Comparison of ENCODE assay signal across 8 mouse cellular contexts in the genomic region with DNA sequence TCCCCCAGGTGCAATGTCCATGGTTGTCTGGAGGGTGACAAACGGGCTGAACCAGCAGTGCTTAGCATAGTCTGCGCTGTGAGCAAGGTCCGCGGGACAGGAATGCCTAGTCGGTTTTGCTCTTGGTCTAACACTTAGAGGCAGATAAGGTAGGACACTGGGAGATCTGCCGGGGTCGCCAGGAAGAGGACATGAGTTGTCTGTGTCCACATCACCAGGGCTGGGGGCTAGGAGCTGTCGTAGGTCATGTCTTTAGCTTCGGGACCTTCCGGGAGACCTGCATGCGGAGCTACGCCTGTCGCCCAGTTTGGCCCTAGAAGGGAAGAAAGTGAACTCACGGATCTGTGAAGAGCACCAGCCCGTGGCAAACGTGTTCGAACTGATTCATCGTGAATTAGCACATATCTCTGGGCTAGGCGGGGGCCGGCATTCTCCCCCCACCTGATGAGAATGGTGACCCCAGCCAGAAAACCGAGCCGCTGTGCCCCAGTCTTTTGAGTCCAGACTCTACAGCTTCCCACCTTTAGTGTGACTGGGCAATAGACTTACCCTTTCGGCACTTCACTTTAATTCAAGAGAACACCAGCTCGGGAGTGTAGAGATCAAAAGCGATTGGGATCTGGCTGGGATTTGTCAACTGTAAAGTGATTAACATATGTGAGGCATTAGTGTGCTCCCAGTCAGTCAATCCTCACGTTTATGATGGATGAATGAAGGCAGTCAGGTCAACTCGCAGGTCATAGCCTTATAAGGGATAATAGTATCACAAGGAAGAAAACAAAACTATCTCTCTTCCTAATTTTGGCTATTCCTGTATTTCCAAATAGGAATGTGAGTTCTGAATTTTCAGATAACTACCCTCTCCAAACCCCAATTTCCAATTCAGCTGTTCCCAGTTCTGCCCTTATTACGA. TPM values are rescaled to one million over a fixed set of nuclear protein-coding genes. Genes with fewer than 3 reads are reported as not detected.
A peak's percentile ranks its signal among the peaks of the same experiment; 100 is the strongest.
DNase-seq lines count a peak whose midpoint lies in the region; ATAC-seq and TF ChIP-seq lines count a peak whose summit lies in the region.

No protein-coding gene starts in this region.

- 4% methylated on average over 28 of the region's 28 CpGs for whole genome bisulfite sequencing in lung, embryonic 14.5 days
- WGBS in heart, embryonic 16.5 days: 8% methylated on average over 28 of the region's 28 CpGs
- WGBS in limb, embryonic 11.5 days: 3% methylated on average over 28 of the region's 28 CpGs
- WGBS in small intestine, adult 2 months: 13% methylated on average over 28 of the region's 28 CpGs

- H3K4me1 ChIP-seq in lung, embryonic 14.5 days (ENCODE audit: insufficient read depth): peaks cover 32% of the 10 kb centered on the region; the same call in 1 of the 2 replicates
- H3K4me1 ChIP-seq in heart, embryonic 16.5 days (ENCODE audit: control insufficient read depth, insufficient read depth, low read length): peaks cover 47% of the 10 kb centered on the region
- peaks cover 10% of the 10 kb centered on the region for H3K4me1 ChIP-seq in limb, embryonic 11.5 days (ENCODE audit: control insufficient read depth, insufficient read depth, low read length)
- peaks cover 24% of the 10 kb centered on the region for H3K4me1 ChIP-seq in small intestine, adult 2 months (ENCODE audit: control insufficient read depth, insufficient read depth, insufficient read length, low read length)

- TF ChIP-seq CTCF in lung, embryonic 14.5 days (IDR thresholded peaks at IDR 0.05; ENCODE audit: low read depth): no peak
- no peak for TF ChIP-seq CTCF in small intestine, adult 2 months (IDR thresholded peaks at IDR 0.05; ENCODE audit: extremely low read depth, insufficient read length, insufficient replicate concordance, low read depth, low read length)

- peaks cover 43% of the 10 kb centered on the region for H3K27me3 ChIP-seq in lung, embryonic 14.5 days (ENCODE audit: insufficient read depth, low read length)
- no peaks in the 10 kb centered on the region; the same call in none of the 2 replicates for H3K27me3 ChIP-seq in heart, embryonic 16.5 days (ENCODE audit: control insufficient read depth, insufficient read depth, low read length)
- H3K27me3 ChIP-seq in limb, embryonic 11.5 days (ENCODE audit: control insufficient read depth, insufficient read depth, low read length): peaks cover 50% of the 10 kb centered on the region
- H3K27me3 ChIP-seq in small intestine, adult 2 months (ENCODE audit: control insufficient read depth, insufficient read depth, low read length): peaks cover 15% of the 10 kb centered on the region

- H3K4me3 ChIP-seq in lung, embryonic 14.5 days (ENCODE audit: low read depth, low read length): peak overlapping the region; percentile 50
- peak overlapping the region; percentile 62 for H3K4me3 ChIP-seq in heart, embryonic 16.5 days (ENCODE audit: low read length)
- no peak overlapping the region; the same call in 1 of the 2 replicates for H3K4me3 ChIP-seq in limb, embryonic 11.5 days (ENCODE audit: low read depth, low read length)
- H3K4me3 ChIP-seq in small intestine, adult 2 months (ENCODE audit: low read depth, low read length): peak overlapping the region; percentile 51

- peak; percentile 28 for DNase-seq in lung, embryonic 14.5 days
- DNase-seq in lung, postnatal 14 days: no peak
- peak; percentile 50 for DNase-seq in limb, embryonic 11.5 days (ENCODE audit: low spot score)
- DNase-seq in left cerebral cortex, adult 18-20 months (ENCODE audit: low spot score in 2 of 2): no peak
- no peak for DNase-seq in spleen, postnatal 10 days (ENCODE audit: low spot score in 2 of 2)
- DNase-seq in thymus, postnatal 0 days (ENCODE audit: low spot score): no peak

- no peak overlapping the region for H3K27ac ChIP-seq in lung, embryonic 14.5 days (ENCODE audit: low read depth)
- H3K27ac ChIP-seq in heart, embryonic 16.5 days (ENCODE audit: low read length): no peak overlapping the region
- H3K27ac ChIP-seq in limb, embryonic 11.5 days (replicated peaks; ENCODE audit: low read depth, low read length): no peak overlapping the region
- H3K27ac ChIP-seq in small intestine, adult 2 months (ENCODE audit: insufficient read depth, low read depth, low read length): no peak overlapping the region

- no peaks in the 10 kb centered on the region for H3K36me3 ChIP-seq in lung, embryonic 14.5 days (ENCODE audit: insufficient read depth)
- no peaks in the 10 kb centered on the region for H3K36me3 ChIP-seq in heart, embryonic 16.5 days (ENCODE audit: control insufficient read depth, insufficient read depth)
- no peaks in the 10 kb centered on the region for H3K36me3 ChIP-seq in limb, embryonic 11.5 days (ENCODE audit: control insufficient read depth, insufficient read depth, low read length)
- no peaks in the 10 kb centered on the region for H3K36me3 ChIP-seq in small intestine, adult 2 months (ENCODE audit: control insufficient read depth, insufficient read depth, low read length)

- TF ChIP-seq POLR2A in small intestine, adult 2 months (IDR thresholded peaks at IDR 0.05; ENCODE audit: low read depth, low read length): no peak

- H3K4me2 ChIP-seq in lung, embryonic 14.5 days: peak overlapping the region; percentile 95
- H3K4me2 ChIP-seq in heart, embryonic 16.5 days (ENCODE audit: low read depth, low read length): peak overlapping the region; percentile 97
- peak overlapping the region; percentile 26 for H3K4me2 ChIP-seq in limb, embryonic 11.5 days (ENCODE audit: low read depth, severe bottlenecking)

- no peak overlapping the region for H3K9ac ChIP-seq in lung, embryonic 14.5 days
- peak overlapping the region; percentile 53 for H3K9ac ChIP-seq in heart, embryonic 16.5 days (ENCODE audit: low read length)
- H3K9ac ChIP-seq in limb, embryonic 11.5 days (ENCODE audit: low read length): no peak overlapping the region

- no peaks in the 10 kb centered on the region for H3K9me3 ChIP-seq in lung, embryonic 14.5 days (ENCODE audit: low read depth, low read length)
- no peaks in the 10 kb centered on the region for H3K9me3 ChIP-seq in heart, embryonic 16.5 days (replicated peaks; ENCODE audit: control insufficient read depth, low read length)
- H3K9me3 ChIP-seq in limb, embryonic 11.5 days (ENCODE audit: control insufficient read depth, low read length): no peaks in the 10 kb centered on the region

- no peak for ATAC-seq in lung, embryonic 14.5 days (ENCODE audit: insufficient read depth)
- ATAC-seq in heart, embryonic 16.5 days (replicated peaks; ENCODE audit: extremely low read depth, insufficient read depth, low FRiP score): no peak
- ATAC-seq in limb, embryonic 11.5 days (ENCODE audit: insufficient number of reproducible peaks, low FRiP score, low TSS enrichment, low read depth): no peak

RNA-seq across cellular contexts. Expression of gene Adm, which starts 1.0 kb away (rescaled TPM):
- polyA plus RNA-seq in lung, embryonic 14.5 days (2014; fragmentation: Nextera tagmentation; extraction: Ambion mirVana): 2.3 and 2.5 TPM in 2 replicates
- 22.6 and 25.8 TPM in 2 replicates for polyA plus RNA-seq in heart, embryonic 16.5 days (2015; fragmentation: Nextera tagmentation; extraction: Ambion mirVana)
- polyA plus RNA-seq in limb, embryonic 11.5 days (2014; fragmentation: Nextera tagmentation; extraction: Ambion mirVana): 1.4 and 1.7 TPM in 2 replicates
- 2.8 and 3.4 TPM in 2 replicates for polyA plus RNA-seq in small intestine, adult 2 months (2012; rRNA removed)
- 1 to 10 TPM; 2.6 to 3.3 TPM for total RNA-seq in left cerebral cortex, adult 18-20 months (2021)
- 19.3 and 25.1 TPM in 2 replicates for polyA plus RNA-seq in thymus, postnatal 0 days (2015; fragmentation: Nextera tagmentation; extraction: Ambion mirVana)

RNA-seq across cellular contexts. Expression of gene Sbf2, which starts 11.7 kb away (rescaled TPM):
- 43.2 and 45.4 TPM in 2 replicates for polyA plus RNA-seq in lung, embryonic 14.5 days (2014; fragmentation: Nextera tagmentation; extraction: Ambion mirVana)
- polyA plus RNA-seq in heart, embryonic 16.5 days (2015; fragmentation: Nextera tagmentation; extraction: Ambion mirVana): 30.8 and 35.0 TPM in 2 replicates
- polyA plus RNA-seq in limb, embryonic 11.5 days (2014; fragmentation: Nextera tagmentation; extraction: Ambion mirVana): 28.7 and 31.4 TPM in 2 replicates
- polyA plus RNA-seq in small intestine, adult 2 months (2012; rRNA removed): 5.4 and 13.7 TPM in 2 replicates
- 10 to 100 TPM; 52.6 to 55.5 TPM for total RNA-seq in left cerebral cortex, adult 18-20 months (2021)
- polyA plus RNA-seq in thymus, postnatal 0 days (2015; fragmentation: Nextera tagmentation; extraction: Ambion mirVana): 6.1 and 7.0 TPM in 2 replicates

Comparison
In these comparisons a context has a peak if more than half of its experiments do, and no peak if none do; other contexts are left out.
1. DNase-seq: peak in lung, embryonic 14.5 days (single experiment) and limb, embryonic 11.5 days (single experiment); none in lung, postnatal 14 days (single experiment), left cerebral cortex, adult 18-20 months (0 of 2), spleen, postnatal 10 days (0 of 2) and thymus, postnatal 0 days (single experiment).
2. H3K4me2 ChIP-seq: peak in every context shown above with its lines; median percentile 97 in heart, embryonic 16.5 days; 95 in lung, embryonic 14.5 days; 26 in limb, embryonic 11.5 days.